Mouse (Mus musculus) midbrain, postnatal 0 days (tissue): Measurements from ENCODE around the gene Fam8a1. TPM values are rescaled to one million over a fixed set of nuclear protein-coding genes. Genes with fewer than 3 reads are reported as not detected.
A peak's percentile ranks its signal among the peaks of the same experiment; 100 is the strongest.

ENCODE experiments used
- ATAC-seq: fragments of 200-750 bp; cut with Nextera tagmentation; 2 replicates; pipeline ENCODE4 v1.8.0; 2017; ENCODE audit warnings: moderate number of reproducible peaks, mild to moderate bottlenecking, moderate TSS enrichment, moderate library complexity; ENCODE audit not compliant: low FRiP score
- DNase-seq: peaks from one replicate; pipeline ENCODE4 v3.0.0-alpha.2; 2015; ENCODE audit warnings: low spot score
- H3K27ac ChIP-seq: fragments of 300-500 bp; sonication (generic); 2 replicates; pipeline ENCODE4 v1.5.1; 2014; ENCODE audit warnings: low read depth, mild to moderate bottlenecking, low read length, mixed read lengths
- H3K27me3 ChIP-seq: fragments of 300-500 bp; sonication (generic); 2 replicates; pipeline ENCODE4 v1.6.1; 2014; ENCODE audit warnings: low read length, control low read depth, mixed read lengths; ENCODE audit not compliant: insufficient read depth
- H3K36me3 ChIP-seq: fragments of 300-500 bp; sonication (generic); 2 replicates; pipeline ENCODE4 v1.6.1; 2014; ENCODE audit warnings: low read length, control low read depth, mixed read lengths; ENCODE audit not compliant: insufficient read depth
- H3K4me1 ChIP-seq: fragments of 300-500 bp; sonication (generic); 2 replicates; pipeline ENCODE4 v1.6.1; 2014; ENCODE audit warnings: mild to moderate bottlenecking, control low read depth, antibody characterized with exemption, low read length, mixed read lengths; ENCODE audit not compliant: insufficient read depth
- H3K4me2 ChIP-seq: fragments of 300-500 bp; sonication (generic); 2 replicates; pipeline ENCODE4 v1.6.1; 2014; ENCODE audit warnings: low read depth, mild to moderate bottlenecking, low read length, mixed read lengths; ENCODE audit not compliant: poor library complexity, severe bottlenecking
- H3K4me3 ChIP-seq: fragments of 300-500 bp; sonication (generic); 2 replicates; pipeline ENCODE4 v1.5.1; 2014; ENCODE audit warnings: low read depth, mild to moderate bottlenecking, low read length, moderate library complexity
- H3K9ac ChIP-seq: fragments of 300-500 bp; sonication (generic); replicated peaks from 2 replicates; pipeline ENCODE4 v1.6.1; 2014; ENCODE audit warnings: mild to moderate bottlenecking, low read length, moderate library complexity, mixed read lengths; ENCODE audit not compliant: poor library complexity, severe bottlenecking
- H3K9me3 ChIP-seq: fragments of 300-500 bp; sonication (generic); 2 replicates; pipeline ENCODE4 v1.6.1; 2016; ENCODE audit warnings: low read length, control low read depth
- CTCF ChIP-seq: IDR thresholded peaks from 2 replicates; pipeline ENCODE4 v1.5.1; 2016; ENCODE audit warnings: antibody characterized with exemption, mild to moderate bottlenecking
- WGBS: fragments of 180-500 bp; shearing (Covaris S2); extraction: QIAGEN DNeasy Blood & Tissue Kit; methylation state at CpG from one replicate; pipeline ENCODE4 v1.1.7; 2014; 5-methylcytosine and 5-hydroxymethylcytosine counted together
- polyA plus RNA-seq: library from polyadenylated mRNA; unstranded; fragments of >200 nt; fragmentation: Nextera tagmentation; extraction: Ambion mirVana; gene quantifications from 2 replicates; pipeline ENCODE4 v1.2.1, GENCODE M21; 2015
- total RNA-seq: library from RNA; depleted of rRNA; stranded (reverse); fragments of >200 nt; gene quantifications from 2 replicates; pipeline ENCODE4 v1.2.3, GENCODE M21; 2014

Gene Fam8a1
- total and polyA plus RNA-seq, 2 experiments from 2014 or later: 18.1 to 59.2 TPM

DNA sequence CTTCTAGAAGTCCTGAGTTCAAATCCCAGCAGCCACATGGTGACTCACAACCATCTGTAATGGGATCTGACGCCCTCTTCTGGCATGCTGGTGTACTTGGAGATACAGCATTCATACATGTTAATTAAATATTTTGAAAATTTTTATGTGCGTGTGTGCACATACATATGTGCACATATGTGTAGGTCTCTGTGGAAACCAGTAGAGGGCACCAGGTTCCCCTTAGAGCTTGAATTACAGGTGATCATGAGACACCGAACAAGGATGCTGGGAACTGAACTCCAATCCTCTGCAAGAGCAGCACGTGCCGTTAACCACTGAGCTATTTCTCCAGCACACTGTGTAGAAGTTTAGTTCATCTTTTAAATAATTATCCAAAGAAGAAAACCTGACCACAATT, 10.1 kb upstream of the Fam8a1 start:
- ATAC-seq (no peak), DNase-seq (no peak)
- no peak overlapping the region for H3K4me2 ChIP-seq
- H3K36me3 ChIP-seq: no peaks in the 10 kb centered on the region
- H3K9me3 ChIP-seq: no peaks in the 10 kb centered on the region
- H3K4me3 ChIP-seq: no peak overlapping the region
- H3K27me3 ChIP-seq: no peaks in the 10 kb centered on the region
- no peak overlapping the region for H3K9ac ChIP-seq
- 89% methylated on average over 5 of the region's 5 CpGs for WGBS
- H3K27ac ChIP-seq: no peak overlapping the region
- no peaks in the 10 kb centered on the region for H3K4me1 ChIP-seq
- TF ChIP-seq CTCF: no peak

DNA sequence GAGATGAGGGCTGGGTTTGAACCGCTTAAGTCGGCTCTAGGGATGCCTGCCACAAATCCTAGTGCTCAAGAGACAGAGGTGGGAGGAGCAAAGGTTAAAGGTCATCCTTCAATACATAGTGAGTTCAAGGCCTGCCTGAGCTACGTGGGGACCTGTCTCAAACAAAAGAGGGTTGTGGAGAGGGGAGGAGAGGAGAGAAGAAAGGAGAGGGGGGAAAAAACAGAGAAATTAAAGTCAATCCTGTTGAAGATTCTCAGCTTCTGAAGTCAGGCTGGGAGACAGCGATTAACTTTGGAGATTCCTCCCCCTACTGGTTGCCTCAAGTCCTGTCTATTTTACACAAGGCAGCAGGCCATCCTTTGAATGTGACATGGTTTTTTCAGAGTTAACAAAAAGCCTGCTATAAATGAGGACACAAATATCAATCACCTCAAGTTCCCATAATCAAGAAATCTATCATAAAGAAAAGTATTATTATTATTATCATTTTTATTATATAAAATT, 5.8 kb upstream of the Fam8a1 start:
- peak; percentile 56; the same call in 1 of the 2 replicates for ATAC-seq

DNA sequence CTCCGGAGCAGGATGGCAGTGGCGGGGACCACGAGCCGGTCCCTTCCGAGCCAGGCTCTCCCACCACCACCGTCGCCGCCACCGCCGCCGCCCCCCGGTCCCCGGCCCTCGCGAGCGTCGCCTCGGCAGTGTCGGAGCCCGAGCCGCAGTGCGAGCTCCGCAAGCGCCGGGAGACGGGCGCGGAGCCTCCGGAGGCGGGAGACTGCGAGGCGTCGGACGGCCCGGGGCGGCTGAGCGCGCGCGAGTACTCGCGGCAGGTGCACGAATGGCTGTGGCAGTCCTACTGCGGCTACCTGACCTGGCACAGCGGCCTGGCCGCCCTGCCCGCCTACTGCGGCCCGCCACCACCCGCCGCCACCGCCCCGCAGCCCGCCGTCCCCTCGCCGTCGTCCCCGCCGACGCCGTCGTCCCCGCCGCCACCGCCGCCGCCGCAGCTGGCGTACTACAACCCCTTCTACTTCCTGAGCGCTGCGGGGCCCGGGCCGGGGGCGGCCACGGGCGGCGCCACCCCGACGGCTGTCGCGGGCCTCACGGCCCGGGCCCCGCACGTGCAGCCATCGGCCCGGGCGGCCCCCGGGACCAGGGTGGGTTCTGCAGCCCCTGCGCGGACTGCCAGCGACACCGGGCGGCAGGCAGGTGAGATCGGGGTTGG, 424 bp downstream of the Fam8a1 start:
- Histone ChIP-seq H3K27ac (peak overlapping the region; percentile 58), H3K27me3 (no peaks in the 10 kb centered on the region), H3K36me3 (peaks cover 11% of the 10 kb centered on the region; the same call in 1 of the 2 replicates), H3K4me1 (peaks cover 5% of the 10 kb centered on the region; the same call in 1 of the 2 replicates), H3K9ac (peak overlapping the region; percentile 95), H3K4me3 (peak overlapping the region; percentile 88), H3K9me3 (no peaks in the 10 kb centered on the region), H3K4me2 (peak overlapping the region; percentile 70)
- DNase-seq: peak; percentile 29
- TF ChIP-seq CTCF: peak; percentile 46
- WGBS: under 1% methylated on average over 26 of the region's 96 CpGs
- peak; percentile 55 for ATAC-seq

More for the DNA sequence above, 5.8 kb upstream of the Fam8a1 start:
- no peak overlapping the region for H3K9ac ChIP-seq
- H3K36me3 ChIP-seq: no peaks in the 10 kb centered on the region
- no peak overlapping the region for H3K4me3 ChIP-seq
- DNase-seq: peak; percentile 87
- peak; percentile 84 for TF ChIP-seq CTCF
- H3K27me3 ChIP-seq: no peaks in the 10 kb centered on the region
- H3K4me2 ChIP-seq: no peak overlapping the region
- H3K27ac ChIP-seq: no peak overlapping the region
- H3K9me3 ChIP-seq: no peaks in the 10 kb centered on the region
- no peaks in the 10 kb centered on the region for H3K4me1 ChIP-seq
- 23% methylated on average over 4 of the region's 4 CpGs for WGBS

GRCm38 (mm10) chr13:46670514-46670913, 1.2 kb downstream of the Fam8a1 start:
- Histone ChIP-seq H3K4me3 (peak overlapping the region; percentile 88), H3K9ac (peak overlapping the region; percentile 95), H3K4me1 (peaks cover 5% of the 10 kb centered on the region; the same call in 1 of the 2 replicates), H3K27ac (no peak overlapping the region), H3K36me3 (peaks cover 11% of the 10 kb centered on the region; the same call in 1 of the 2 replicates), H3K4me2 (peak overlapping the region; percentile 70), H3K27me3 (no peaks in the 10 kb centered on the region), H3K9me3 (no peaks in the 10 kb centered on the region)
- DNase-seq: no peak
- no peak for TF ChIP-seq CTCF
- no peak for ATAC-seq
- 60% methylated on average over 9 of the region's 9 CpGs for WGBS

- Histone ChIP-seq H3K27me3 (no peaks in the 10 kb centered on the region), H3K9ac (no peak overlapping the region), H3K27ac (no peak overlapping the region), H3K36me3 (peaks cover 22% of the 10 kb centered on the region), H3K4me1 (peaks cover 5% of the 10 kb centered on the region; the same call in 1 of the 2 replicates), H3K4me2 (no peak overlapping the region), H3K9me3 (no peaks in the 10 kb centered on the region), H3K4me3 (no peak overlapping the region)
- no peak for DNase-seq
- 89% methylated on average over 2 of the region's 2 CpGs for WGBS
- ATAC-seq: no peak
- TF ChIP-seq CTCF: no peak
Measured at GRCm38 (mm10) chr13:46674601-46675000, 5.3 kb downstream of the Fam8a1 start.

- H3K9ac ChIP-seq: no peak overlapping the region
- peaks cover 24% of the 10 kb centered on the region for H3K36me3 ChIP-seq
- H3K4me2 ChIP-seq: no peak overlapping the region
- H3K4me1 ChIP-seq: no peaks in the 10 kb centered on the region
- ATAC-seq (no peak), DNase-seq (no peak)
- 90% methylated on average over 4 of the region's 4 CpGs for WGBS
- H3K27me3 ChIP-seq: no peaks in the 10 kb centered on the region
- no peak overlapping the region for H3K27ac ChIP-seq
- no peak for TF ChIP-seq CTCF
- no peak overlapping the region for H3K4me3 ChIP-seq
- no peaks in the 10 kb centered on the region for H3K9me3 ChIP-seq
Measured at GRCm38 (mm10) chr13:46677721-46678120, 8.4 kb downstream of the Fam8a1 start.
